8 mouse cellular contexts compared by ENCODE assay signal in genomic region chr14:55014991-55015766, GRCm38 (mm10). TPM values are rescaled to one million over a fixed set of nuclear protein-coding genes. Genes with fewer than 3 reads are reported as not detected.
DNase-seq lines count a peak whose midpoint lies in the region; ATAC-seq lines count a peak whose summit lies in the region.

TSS of gene Ngdn (plus strand) at chr14:55015454.

- peak within 1 kb of the TSS; percentile 79 for H3K4me2 ChIP-seq in intestine, embryonic 14.5 days (ENCODE audit: low read length)

- peak; percentile 95 for ATAC-seq in intestine, embryonic 14.5 days (replicated peaks; ENCODE audit: low FRiP score, low TSS enrichment, low read depth)

- peak within 1 kb of the TSS; percentile 85 for H3K4me3 ChIP-seq in intestine, embryonic 14.5 days (ENCODE audit: low read depth, low read length)

- intact Hi-C loops in left cerebral cortex, postnatal 14 days (cut with DNase I): loop anchor here (2.0 kb wide), 2 partner anchors 114 to 172 kb away; no protein-coding TSS in a partner anchor

- WGBS in intestine, embryonic 14.5 days: under 1% methylated on average over 36 of the region's 36 CpGs

- no peaks in the 10 kb centered on the region for H3K27me3 ChIP-seq in intestine, embryonic 14.5 days (replicated peaks; ENCODE audit: control insufficient read depth, insufficient read depth, low read length)

- peak within 1 kb of the TSS; percentile 84 for H3K27ac ChIP-seq in intestine, embryonic 14.5 days (ENCODE audit: low read depth)

- H3K9me3 ChIP-seq in intestine, embryonic 14.5 days (ENCODE audit: control insufficient read depth, low read length): no peaks in the 10 kb centered on the region

- 0 out of 2 replicates have a peak, but pooled peaks cover 6% of the 10 kb centered on the region for H3K4me1 ChIP-seq in intestine, embryonic 14.5 days (replicated peaks; ENCODE audit: control insufficient read depth, insufficient read depth, low read length)

- peak within 1 kb of the TSS; percentile 79 for H3K9ac ChIP-seq in intestine, embryonic 14.5 days (ENCODE audit: low read length)

- peak; percentile 97 to 98 for DNase-seq in adrenal gland, adult 18-20 months (ENCODE audit: low spot score in 2 of 2)
- DNase-seq in embryo, embryonic 11 days: peak; percentile 99
- peak; percentile 97 for DNase-seq in gastrocnemius, postnatal 25 days
- peak; percentile 100 for DNase-seq in intestine, embryonic 14.5 days (ENCODE audit: low spot score)
- peak; percentile 100 for DNase-seq in left cerebral cortex, postnatal 14 days (ENCODE audit: low spot score in 2 of 2)
- peak; percentile 98 for DNase-seq in mesoderm, embryonic 11.5 days (ENCODE audit: low read depth, low spot score)
- peak; percentile 98 to 99 for DNase-seq in right cerebral cortex, postnatal 36 days (ENCODE audit: low spot score in 2 of 2)
- DNase-seq in yolk sac, embryonic 10.5 days (ENCODE audit: low spot score): peak; percentile 97

- H3K36me3 ChIP-seq in intestine, embryonic 14.5 days (ENCODE audit: control insufficient read depth, insufficient read depth, low read length): peaks cover 26% of the 10 kb centered on the region

RNA-seq across cellular contexts. Expression of gene Ngdn, which starts in this region (rescaled TPM):
- 10 to 100 TPM; 38.2 to 43.2 TPM for total RNA-seq in adrenal gland, adult 18-20 months (2021)
- total RNA-seq in gastrocnemius, postnatal 25 days (2021): 10 to 100 TPM; 15.7 to 17.0 TPM
- 78.5 and 80.1 TPM in 2 replicates for polyA plus RNA-seq in intestine, embryonic 14.5 days (2014; fragmentation: Nextera tagmentation; extraction: Ambion mirVana)
- total RNA-seq in left cerebral cortex, postnatal 14 days (2021): 10 to 100 TPM; 20.2 to 21.6 TPM

Comparison
In these comparisons a context has a peak if more than half of its experiments do, and no peak if none do; other contexts are left out.
1. Peak in every context shown above with its lines: DNase-seq, ATAC-seq, H3K4me3 ChIP-seq and H3K27ac ChIP-seq.